ENCODE assay signal across 8 mouse cellular contexts in the genomic region with DNA sequence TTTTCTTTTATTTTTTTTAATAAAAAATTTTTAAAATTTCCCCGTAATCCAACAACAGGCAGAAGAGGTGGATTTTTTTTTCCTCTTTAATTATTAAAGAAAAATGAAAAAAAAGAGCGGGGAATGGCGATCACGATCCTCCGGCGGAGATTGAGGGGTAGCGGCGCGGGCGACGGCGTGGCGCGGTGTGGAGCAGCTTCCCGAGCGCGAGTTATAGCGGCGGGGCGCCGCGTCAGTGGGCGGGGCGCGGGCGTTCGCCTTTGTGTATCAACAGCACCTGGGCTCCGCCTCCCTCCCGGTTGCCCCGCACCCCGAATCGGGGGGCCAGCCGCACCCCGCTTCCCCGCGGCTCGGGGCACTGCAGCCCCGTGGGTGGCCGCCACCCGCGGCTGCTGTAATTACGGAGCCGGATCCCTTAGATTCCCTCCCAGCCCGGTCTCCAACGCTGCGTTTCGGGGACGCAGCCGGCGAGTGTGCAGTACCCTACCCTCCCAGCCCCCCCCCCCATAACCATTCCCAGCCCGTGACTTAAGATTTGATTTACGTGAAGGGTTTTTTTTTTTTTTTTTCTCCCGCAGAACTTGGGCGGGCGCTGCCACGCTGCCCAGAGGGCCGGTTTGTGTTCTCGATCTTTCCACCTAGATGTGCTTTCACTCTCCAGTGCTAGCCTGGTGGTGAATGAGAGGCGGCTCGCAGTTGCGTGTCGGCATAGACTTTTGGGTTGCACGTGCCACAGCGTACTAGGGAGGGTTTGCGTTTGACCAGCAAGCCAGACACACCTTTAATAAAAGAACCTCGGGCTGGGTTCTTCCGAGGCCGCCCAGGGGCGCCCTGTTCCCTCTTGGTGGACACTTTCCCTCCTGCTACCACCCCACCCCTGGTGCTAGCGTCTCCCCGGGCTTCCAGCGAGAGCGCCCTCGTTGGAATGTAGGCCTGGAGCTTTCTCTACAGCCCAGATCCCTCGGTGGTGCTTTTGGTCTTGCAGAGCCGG. TPM values are rescaled to one million over a fixed set of nuclear protein-coding genes. Genes with fewer than 3 reads are reported as not detected.
DNase-seq lines count a peak whose midpoint lies in the region; ATAC-seq lines count a peak whose summit lies in the region.

TSS of gene Slc38a2 (minus strand) at position 210 of the 991 bp plus-strand sequence.

- peak within 1 kb of the TSS; percentile 64 for H3K4me2 ChIP-seq in intestine, embryonic 15.5 days (replicated peaks)

- intact Hi-C loops in gastrocnemius, postnatal 36 days (cut with DNase I), result loop anchor here (5.0 kb wide), 3 partner anchors 47 to 237 kb away; no protein-coding TSS in a partner anchor
- intact Hi-C loops in left cerebral cortex, postnatal 14 days (cut with DNase I), result no loop called here

- peak; percentile 88 for ATAC-seq in intestine, embryonic 15.5 days
- ATAC-seq in megakaryocyte-erythroid progenitor cell, adult 5-6 weeks (replicated peaks; ENCODE audit: low FRiP score, low TSS enrichment, poor library complexity, severe bottlenecking), result peak; percentile 69

- peak within 1 kb of the TSS; percentile 98 for H3K27ac ChIP-seq in intestine, embryonic 15.5 days

- DNase-seq in adrenal gland, adult 18-20 months (ENCODE audit: low spot score in 2 of 2), result peak; percentile 95 to 96
- peak; percentile 94 for DNase-seq in embryo, embryonic 11 days
- peak; percentile 86 to 89 for DNase-seq in gastrocnemius, postnatal 36 days
- DNase-seq in left cerebral cortex, postnatal 14 days (ENCODE audit: low spot score in 2 of 2), result peak; percentile 84 to 86
- DNase-seq in right cerebral cortex, postnatal 25 days, result peak; percentile 87
- DNase-seq in urinary bladder, postnatal 4 days (ENCODE audit: low spot score in 2 of 2), result peak; percentile 88 to 93

- H3K36me3 ChIP-seq in intestine, embryonic 15.5 days, result peaks cover 5% of the 10 kb centered on the region; the same call in 1 of the 2 replicates

- H3K4me3 ChIP-seq in intestine, embryonic 15.5 days (replicated peaks), result peak within 1 kb of the TSS; percentile 94

- no peaks in the 10 kb centered on the region for H3K27me3 ChIP-seq in intestine, embryonic 15.5 days (replicated peaks)

- H3K9me3 ChIP-seq in intestine, embryonic 15.5 days, result no peaks in the 10 kb centered on the region

- peaks cover 24% of the 10 kb centered on the region for H3K4me1 ChIP-seq in intestine, embryonic 15.5 days (replicated peaks)

- under 1% methylated on average over 75 of the region's 76 CpGs for WGBS in intestine, embryonic 15.5 days

- peak within 1 kb of the TSS; percentile 96 for H3K9ac ChIP-seq in intestine, embryonic 15.5 days

RNA-seq across cellular contexts. Expression of gene Slc38a2, which starts in this region (rescaled TPM):
- 100 to 1,000 TPM; 103 to 210 TPM for total RNA-seq in adrenal gland, adult 18-20 months (2021)
- total RNA-seq in gastrocnemius, postnatal 36 days (2021), result 100 to 1,000 TPM in 1 of 2 experiments, 10 to 100 TPM in 1; 59.7 to 150 TPM
- 83.8 and 95.3 TPM in 2 replicates for polyA plus RNA-seq in intestine, embryonic 15.5 days (2015; fragmentation: Nextera tagmentation; extraction: Ambion mirVana)
- total RNA-seq in left cerebral cortex, postnatal 14 days (2021), result 10 to 100 TPM; 60.6 to 69.2 TPM
- 86.7 and 86.9 TPM in 2 replicates for total RNA-seq in megakaryocyte-erythroid progenitor cell, adult 5-6 weeks (2014; fragmentation: Nextera tagmentation)
- 75.3 and 82.3 TPM in 2 replicates for total RNA-seq in megakaryocyte-erythroid progenitor cell, adult 5-6 weeks (2017)

Comparison
In these comparisons a context has a peak if more than half of its experiments do, and no peak if none do; other contexts are left out.
1. Peak in every context shown above with its lines: DNase-seq, ATAC-seq, H3K4me3 ChIP-seq and H3K27ac ChIP-seq.